Mouse (Mus musculus): Measurements from ENCODE around the gene Sar1a. TPM values are rescaled to one million over a fixed set of nuclear protein-coding genes. Genes with fewer than 3 reads are reported as not detected.

The Sar1a gene
- polyA plus RNA-seq, 1 experiment from 2014 or later: 232 TPM

Other genes with a start within 250 kb of the Sar1a start
- gene Eif4ebp2, start 227.6 kb upstream of the Sar1a start, polyA plus RNA-seq (2016; fragmentation: Nextera tagmentation; extraction: Ambion mirVana): 85.4 and 89.4 TPM in 2 replicates
- gene Lrrc20, start 204.5 kb upstream of the Sar1a start, polyA plus RNA-seq (2016; fragmentation: Nextera tagmentation; extraction: Ambion mirVana): 10.1 and 12.1 TPM in 2 replicates
- 0.11 and 0.15 TPM in 2 replicates for gene Npffr1, start 84.8 kb upstream of the Sar1a start, polyA plus RNA-seq (2016; fragmentation: Nextera tagmentation; extraction: Ambion mirVana)
- gene Ppa1, start 31.7 kb upstream of the Sar1a start, polyA plus RNA-seq (2016; fragmentation: Nextera tagmentation; extraction: Ambion mirVana): 310 and 362 TPM in 2 replicates
- 27.4 and 28.7 TPM in 2 replicates for gene Tysnd1, start 15.2 kb downstream of the Sar1a start, polyA plus RNA-seq (2016; fragmentation: Nextera tagmentation; extraction: Ambion mirVana)
- 5.2 and 7.0 TPM in 2 replicates for gene Aifm2, start 35.0 kb downstream of the Sar1a start, polyA plus RNA-seq (2016; fragmentation: Nextera tagmentation; extraction: Ambion mirVana)
- gene H2afy2, start 103.8 kb downstream of the Sar1a start, polyA plus RNA-seq (2016; fragmentation: Nextera tagmentation; extraction: Ambion mirVana): 309 and 330 TPM in 2 replicates